Mouse (Mus musculus) bone marrow, adult 2 months (tissue): ENCODE measurements at regions not wholly inside any gene's neighbourhood (a gene's known extent, or its start where the extent isn't known, plus 50 kb on each side); places are given as distances from the start of the nearest gene placed in this dataset.

Experiments used
- CTCF ChIP-seq: fragments of 200-500 bp; IDR thresholded peaks from 2 replicates; pipeline ENCODE4 v1.5.1; 2011; ENCODE audit warnings: low read length, control low read depth; ENCODE audit not compliant: control insufficient read depth, insufficient read depth
- POLR2A ChIP-seq: fragments of 200-500 bp; IDR thresholded peaks from 2 replicates; pipeline ENCODE4 v1.6.1; 2011; ENCODE audit warnings: low read depth, mild to moderate bottlenecking, control low read depth, low read length, borderline replicate concordance; ENCODE audit not compliant: control insufficient read depth

- TF ChIP-seq CTCF (no peak), POLR2A (no peak)
Observed at GRCm38 (mm10) chr4:125194298-125194697, 66.7 kb upstream of the Zc3h12a start.
